Mouse (Mus musculus): ENCODE measurements around the gene Cdkn2aip. TPM values are rescaled to one million over a fixed set of nuclear protein-coding genes. Genes with fewer than 3 reads are reported as not detected.

The Cdkn2aip gene
- polyA plus RNA-seq, 1 experiment from 2014 or later = 13.7 TPM

- Histone ChIP-seq H3K9me3 (ENCODE audit: low read length) (no peaks in the 10 kb centered on the region), H3K4me1 (ENCODE audit: insufficient read depth) (peaks cover 9% of the 10 kb centered on the region), H3K36me3 (replicated peaks; ENCODE audit: insufficient read depth, low read length) (no peaks in the 10 kb centered on the region), H3K9ac (replicated peaks) (no peak overlapping the region), H3K27ac (ENCODE audit: low read depth) (no peak overlapping the region), H3K4me3 (ENCODE audit: low read depth, low read length) (no peak overlapping the region), H3K4me2 (ENCODE audit: low read depth, low read length) (no peak overlapping the region), H3K27me3 (ENCODE audit: insufficient read depth, low read length) (no peaks in the 10 kb centered on the region)
- ATAC-seq (no peak), DNase-seq (no peak)
- WGBS (ENCODE audit: insufficient replicate concordance) = 62% methylated on average over 4 of the region's 4 CpGs
- no peak for TF ChIP-seq EP300 (IDR thresholded peaks at IDR 0.05; ENCODE audit: low read depth)
- no peak for TF ChIP-seq CTCF (IDR thresholded peaks at IDR 0.05; ENCODE audit: low read depth)
These were observed 33.4 kb downstream of the Cdkn2aip start for GRCm38 (mm10) chr8:47680306-47680705.

GRCm38 (mm10) chr8:47679603-47680002 lies 34.1 kb downstream of the Cdkn2aip start:
- no peak overlapping the region for H3K4me3 ChIP-seq (ENCODE audit: low read depth, low read length)
- H3K9ac ChIP-seq (replicated peaks) = no peak overlapping the region
- 78% methylated on average over 1 of the region's 1 CpGs for WGBS (ENCODE audit: insufficient replicate concordance)
- H3K27ac ChIP-seq (ENCODE audit: low read depth) = no peak overlapping the region
- H3K27me3 ChIP-seq (ENCODE audit: insufficient read depth, low read length) = no peaks in the 10 kb centered on the region
- no peak for ATAC-seq
- TF ChIP-seq CTCF (IDR thresholded peaks at IDR 0.05; ENCODE audit: low read depth) (peak; percentile 39), EP300 (IDR thresholded peaks at IDR 0.05; ENCODE audit: low read depth) (no peak)
- no peak overlapping the region for H3K4me2 ChIP-seq (ENCODE audit: low read depth, low read length)
- H3K9me3 ChIP-seq (ENCODE audit: low read length) = no peaks in the 10 kb centered on the region
- no peaks in the 10 kb centered on the region for H3K36me3 ChIP-seq (replicated peaks; ENCODE audit: insufficient read depth, low read length)
- H3K4me1 ChIP-seq (ENCODE audit: insufficient read depth) = peaks cover 9% of the 10 kb centered on the region
- DNase-seq = no peak

GRCm38 (mm10) chr8:47676631-47677030 lies 37.1 kb downstream of the Cdkn2aip start:
- Histone ChIP-seq H3K27me3 (ENCODE audit: insufficient read depth, low read length) (no peaks in the 10 kb centered on the region), H3K36me3 (replicated peaks; ENCODE audit: insufficient read depth, low read length) (no peaks in the 10 kb centered on the region), H3K4me1 (ENCODE audit: insufficient read depth) (peaks cover 16% of the 10 kb centered on the region), H3K9ac (replicated peaks) (peak overlapping the region; percentile 85), H3K4me3 (ENCODE audit: low read depth, low read length) (peak overlapping the region; percentile 87), H3K4me2 (ENCODE audit: low read depth, low read length) (peak overlapping the region; percentile 90), H3K9me3 (ENCODE audit: low read length) (no peaks in the 10 kb centered on the region), H3K27ac (ENCODE audit: low read depth) (no peak overlapping the region)
- no peak for TF ChIP-seq EP300 (IDR thresholded peaks at IDR 0.05; ENCODE audit: low read depth)
- TF ChIP-seq CTCF (IDR thresholded peaks at IDR 0.05; ENCODE audit: low read depth) = no peak
- 22% methylated on average over 2 of the region's 2 CpGs for WGBS (ENCODE audit: insufficient replicate concordance)
- ATAC-seq (no peak), DNase-seq (no peak)

GRCm38 (mm10) chr8:47676224-47676623 lies 37.5 kb downstream of the Cdkn2aip start:
- H3K9me3 ChIP-seq (ENCODE audit: low read length) = no peaks in the 10 kb centered on the region
- H3K27ac ChIP-seq (ENCODE audit: low read depth) = peak overlapping the region; percentile 97
- H3K36me3 ChIP-seq (replicated peaks; ENCODE audit: insufficient read depth, low read length) = no peaks in the 10 kb centered on the region
- DNase-seq = no peak
- TF ChIP-seq EP300 (IDR thresholded peaks at IDR 0.05; ENCODE audit: low read depth) = no peak
- TF ChIP-seq CTCF (IDR thresholded peaks at IDR 0.05; ENCODE audit: low read depth) = no peak
- H3K9ac ChIP-seq (replicated peaks) = peak overlapping the region; percentile 85
- peak overlapping the region; percentile 90 for H3K4me2 ChIP-seq (ENCODE audit: low read depth, low read length)
- H3K4me3 ChIP-seq (ENCODE audit: low read depth, low read length) = peak overlapping the region; percentile 87
- 4% methylated on average over 15 of the region's 15 CpGs for WGBS (ENCODE audit: insufficient replicate concordance)
- H3K4me1 ChIP-seq (ENCODE audit: insufficient read depth) = peaks cover 16% of the 10 kb centered on the region
- no peaks in the 10 kb centered on the region for H3K27me3 ChIP-seq (ENCODE audit: insufficient read depth, low read length)
- no peak for ATAC-seq

- Histone ChIP-seq H3K4me3 (ENCODE audit: low read depth, low read length) (peak overlapping the region; percentile 87), H3K27ac (ENCODE audit: low read depth) (peak overlapping the region; percentile 97), H3K9me3 (ENCODE audit: low read length) (no peaks in the 10 kb centered on the region), H3K4me2 (ENCODE audit: low read depth, low read length) (peak overlapping the region; percentile 90), H3K9ac (replicated peaks) (peak overlapping the region; percentile 85), H3K27me3 (ENCODE audit: insufficient read depth, low read length) (no peaks in the 10 kb centered on the region), H3K36me3 (replicated peaks; ENCODE audit: insufficient read depth, low read length) (no peaks in the 10 kb centered on the region), H3K4me1 (ENCODE audit: insufficient read depth) (peaks cover 15% of the 10 kb centered on the region)
- no peak for DNase-seq
- no peak for TF ChIP-seq EP300 (IDR thresholded peaks at IDR 0.05; ENCODE audit: low read depth)
- TF ChIP-seq CTCF (IDR thresholded peaks at IDR 0.05; ENCODE audit: low read depth) = peak; percentile 44
- under 1% methylated on average over 20 of the region's 20 CpGs for WGBS (ENCODE audit: insufficient replicate concordance)
- ATAC-seq = no peak
These were observed 37.9 kb downstream of the Cdkn2aip start for GRCm38 (mm10) chr8:47675786-47676185.

GRCm38 (mm10) chr8:47674777-47675710 lies 38.7 kb downstream of the Cdkn2aip start, which contains the start of gene Ing2:
Gene Ing2 (minus strand): TSS chr8:47675556.
- ATAC-seq = peak; percentile 89
- Histone ChIP-seq H3K27ac (ENCODE audit: low read depth) (peak within 1 kb of the TSS; percentile 97), H3K4me2 (ENCODE audit: low read depth, low read length) (peak within 1 kb of the TSS; percentile 90), H3K9ac (replicated peaks) (peak within 1 kb of the TSS; percentile 89), H3K4me3 (ENCODE audit: low read depth, low read length) (peak within 1 kb of the TSS; percentile 87), H3K9me3 (ENCODE audit: low read length) (no peaks in the 10 kb centered on the region), H3K4me1 (ENCODE audit: insufficient read depth) (peaks cover 13% of the 10 kb centered on the region), H3K36me3 (replicated peaks; ENCODE audit: insufficient read depth, low read length) (no peaks in the 10 kb centered on the region), H3K27me3 (ENCODE audit: insufficient read depth, low read length) (no peaks in the 10 kb centered on the region)
- WGBS (ENCODE audit: insufficient replicate concordance) = 3% methylated on average over 75 of the region's 106 CpGs
- DNase-seq = peak; percentile 100
- TF ChIP-seq EP300 (IDR thresholded peaks at IDR 0.05; ENCODE audit: low read depth) = no peak; the same call in 1 of the 2 replicates
- no peak; the same call in 1 of the 2 replicates for TF ChIP-seq CTCF (IDR thresholded peaks at IDR 0.05; ENCODE audit: low read depth)
